Mouse (Mus musculus): Measurements from ENCODE around the gene Aoc3. TPM values are rescaled to one million over a fixed set of nuclear protein-coding genes. Genes with fewer than 3 reads are reported as not detected.
"Not testable (repeated sequence)": the region's sequence is repeated elsewhere in the genome, so short reads cannot be mapped to it uniquely, and the experiment has no call there.

Gene Aoc3
- total RNA-seq, 2 experiments from 2014 or later, result 4.0 to 6.6 TPM

- no peak for ATAC-seq (replicated peaks; ENCODE audit: low FRiP score, poor library complexity, severe bottlenecking)
Observed at GRCm38 (mm10) chr11:101359776-101360175, 29.4 kb downstream of the Aoc3 start.

- ATAC-seq (replicated peaks; ENCODE audit: low FRiP score, poor library complexity, severe bottlenecking), result no peak
Observed at GRCm38 (mm10) chr11:101360651-101361113, 30.3 kb downstream of the Aoc3 start.

GRCm38 (mm10) chr11:101364531-101364931, 34.1 kb downstream of the Aoc3 start:
- ATAC-seq (replicated peaks; ENCODE audit: low FRiP score, poor library complexity, severe bottlenecking), result no peak

- ATAC-seq (replicated peaks; ENCODE audit: low FRiP score, poor library complexity, severe bottlenecking), result no peak
Observed at GRCm38 (mm10) chr11:101367326-101367935, 37.0 kb downstream of the Aoc3 start, which contains the start of gene G6pc. TSS of gene G6pc (plus strand) at chr11:101367561.

- ATAC-seq (replicated peaks; ENCODE audit: low FRiP score, poor library complexity, severe bottlenecking), result no peak
Observed at GRCm38 (mm10) chr11:101370141-101370540, 39.7 kb downstream of the Aoc3 start.

- no peak for ATAC-seq (replicated peaks; ENCODE audit: low FRiP score, poor library complexity, severe bottlenecking)
Observed at GRCm38 (mm10) chr11:101374421-101374938, 44.1 kb downstream of the Aoc3 start.

GRCm38 (mm10) chr11:101378196-101378595, 47.8 kb downstream of the Aoc3 start:
- not testable (repeated sequence) for ATAC-seq (replicated peaks; ENCODE audit: low FRiP score, poor library complexity, severe bottlenecking)

GRCm38 (mm10) chr11:101378926-101379325, 48.5 kb downstream of the Aoc3 start:
- ATAC-seq (replicated peaks; ENCODE audit: low FRiP score, poor library complexity, severe bottlenecking), result no peak

GRCm38 (mm10) chr11:101381817-101382216, 51.4 kb downstream of the Aoc3 start:
- peak; percentile 46; the same call in 1 of the 2 replicates for ATAC-seq (replicated peaks; ENCODE audit: low FRiP score, poor library complexity, severe bottlenecking)

Other genes with a start within 250 kb of the Aoc3 start
- gene Coasy, start 248.0 kb upstream of the Aoc3 start, total RNA-seq (2015; ENCODE audit: low replicate concordance), result 6.7 and 7.5 TPM in 2 replicates
- gene Coasy, start 248.0 kb upstream of the Aoc3 start, total RNA-seq (2017; ENCODE audit: low replicate concordance), result 3.8 and 9.6 TPM in 2 replicates
- gene Mlx, start 243.3 kb upstream of the Aoc3 start, total RNA-seq (2015; ENCODE audit: low replicate concordance), result 20.5 and 26.9 TPM in 2 replicates
- gene Mlx, start 243.3 kb upstream of the Aoc3 start, total RNA-seq (2017; ENCODE audit: low replicate concordance), result 18.4 and 23.7 TPM in 2 replicates
- gene Psmc3ip, start 235.2 kb upstream of the Aoc3 start, total RNA-seq (2015; ENCODE audit: low replicate concordance), result 2.7 and 4.4 TPM in 2 replicates
- gene Psmc3ip, start 235.2 kb upstream of the Aoc3 start, total RNA-seq (2017; ENCODE audit: low replicate concordance), result 4.1 and 13.7 TPM in 2 replicates
- 35.7 and 40.3 TPM in 2 replicates for gene Retreg3, start 210.7 kb upstream of the Aoc3 start, total RNA-seq (2015; ENCODE audit: low replicate concordance)
- 88.4 and 93.1 TPM in 2 replicates for gene Retreg3, start 210.7 kb upstream of the Aoc3 start, total RNA-seq (2017; ENCODE audit: low replicate concordance)
- 5.6 and 12.5 TPM in 2 replicates for gene Tubg1, start 210.7 kb upstream of the Aoc3 start, total RNA-seq (2015; ENCODE audit: low replicate concordance)
- gene Tubg1, start 210.7 kb upstream of the Aoc3 start, total RNA-seq (2017; ENCODE audit: low replicate concordance), result 8.2 and 10.5 TPM in 2 replicates
- not detected in 2 replicates for gene Tubg2, start 174.7 kb upstream of the Aoc3 start, total RNA-seq (2015; ENCODE audit: low replicate concordance)
- gene Tubg2, start 174.7 kb upstream of the Aoc3 start, total RNA-seq (2017; ENCODE audit: low replicate concordance), result not detected in 2 replicates
- 0.58 and 0.63 TPM in 2 replicates for gene Cntnap1, start 160.1 kb upstream of the Aoc3 start, total RNA-seq (2015; ENCODE audit: low replicate concordance)
- gene Cntnap1, start 160.1 kb upstream of the Aoc3 start, total RNA-seq (2017; ENCODE audit: low replicate concordance), result 0.17 TPM in 1 of 2 replicates, not detected in the other
- not detected in 2 replicates for gene Plekhh3, start 159.3 kb upstream of the Aoc3 start, total RNA-seq (2015; ENCODE audit: low replicate concordance)
- 1.1 TPM in 1 of 2 replicates, not detected in the other for gene Plekhh3, start 159.3 kb upstream of the Aoc3 start, total RNA-seq (2017; ENCODE audit: low replicate concordance)
- 0.63 TPM in 1 of 2 replicates, not detected in the other for gene Ccr10, start 155.2 kb upstream of the Aoc3 start, total RNA-seq (2015; ENCODE audit: low replicate concordance)
- gene Ccr10, start 155.2 kb upstream of the Aoc3 start, total RNA-seq (2017; ENCODE audit: low replicate concordance), result not detected in 2 replicates
- gene Ezh1, start 104.1 kb upstream of the Aoc3 start, total RNA-seq (2015; ENCODE audit: low replicate concordance), result 161 and 177 TPM in 2 replicates
- gene Ezh1, start 104.1 kb upstream of the Aoc3 start, total RNA-seq (2017; ENCODE audit: low replicate concordance), result 208 and 251 TPM in 2 replicates
- 2.7 TPM in 1 of 2 replicates, not detected in the other for gene Ramp2, start 84.6 kb upstream of the Aoc3 start, total RNA-seq (2015; ENCODE audit: low replicate concordance)
- not detected in 2 replicates for gene Ramp2, start 84.6 kb upstream of the Aoc3 start, total RNA-seq (2017; ENCODE audit: low replicate concordance)
- gene Vps25, start 76.9 kb upstream of the Aoc3 start, total RNA-seq (2015; ENCODE audit: low replicate concordance), result 83.8 and 91.5 TPM in 2 replicates
- 25.0 and 31.3 TPM in 2 replicates for gene Vps25, start 76.9 kb upstream of the Aoc3 start, total RNA-seq (2017; ENCODE audit: low replicate concordance)
- 2.3 and 17.7 TPM in 2 replicates for gene Wnk4, start 70.0 kb upstream of the Aoc3 start, total RNA-seq (2015; ENCODE audit: low replicate concordance)
- gene Wnk4, start 70.0 kb upstream of the Aoc3 start, total RNA-seq (2017; ENCODE audit: low replicate concordance), result 1.5 and 6.0 TPM in 2 replicates
- 0.96 TPM in 1 of 2 replicates, not detected in the other for gene Cntd1, start 51.6 kb upstream of the Aoc3 start, total RNA-seq (2015; ENCODE audit: low replicate concordance)
- 2.2 and 5.4 TPM in 2 replicates for gene Cntd1, start 51.6 kb upstream of the Aoc3 start, total RNA-seq (2017; ENCODE audit: low replicate concordance)
- gene Coa3, start 51.5 kb upstream of the Aoc3 start, total RNA-seq (2015; ENCODE audit: low replicate concordance), result 12.3 and 29.8 TPM in 2 replicates
- gene Coa3, start 51.5 kb upstream of the Aoc3 start, total RNA-seq (2017; ENCODE audit: low replicate concordance), result 5.3 and 10.6 TPM in 2 replicates
- gene Becn1, start 28.3 kb upstream of the Aoc3 start, total RNA-seq (2015; ENCODE audit: low replicate concordance), result 98.0 and 105 TPM in 2 replicates
- gene Becn1, start 28.3 kb upstream of the Aoc3 start, total RNA-seq (2017; ENCODE audit: low replicate concordance), result 362 and 618 TPM in 2 replicates
- 797 and 835 TPM in 2 replicates for gene Psme3, start 14.4 kb upstream of the Aoc3 start, total RNA-seq (2015; ENCODE audit: low replicate concordance)
- gene Psme3, start 14.4 kb upstream of the Aoc3 start, total RNA-seq (2017; ENCODE audit: low replicate concordance), result 707 and 918 TPM in 2 replicates
- 47.1 and 65.0 TPM in 2 replicates for gene Aoc2, start 5.5 kb upstream of the Aoc3 start, total RNA-seq (2015; ENCODE audit: low replicate concordance)
- gene Aoc2, start 5.5 kb upstream of the Aoc3 start, total RNA-seq (2017; ENCODE audit: low replicate concordance), result 44.1 and 45.0 TPM in 2 replicates
- not detected in 2 replicates for gene G6pc, start 37.0 kb downstream of the Aoc3 start, total RNA-seq (2015; ENCODE audit: low replicate concordance)
- 0.70 TPM in 1 of 2 replicates, not detected in the other for gene G6pc, start 37.0 kb downstream of the Aoc3 start, total RNA-seq (2017; ENCODE audit: low replicate concordance)
- 2.9 and 5.2 TPM in 2 replicates for gene Aarsd1, start 87.0 kb downstream of the Aoc3 start, total RNA-seq (2015; ENCODE audit: low replicate concordance)
- gene Aarsd1, start 87.0 kb downstream of the Aoc3 start, total RNA-seq (2017; ENCODE audit: low replicate concordance), result 4.6 and 17.4 TPM in 2 replicates
- not detected in 2 replicates for gene Gm27029, start 94.2 kb downstream of the Aoc3 start, total RNA-seq (2015; ENCODE audit: low replicate concordance)
- not detected in 2 replicates for gene Gm27029, start 94.2 kb downstream of the Aoc3 start, total RNA-seq (2017; ENCODE audit: low replicate concordance)
- gene Rundc1, start 94.5 kb downstream of the Aoc3 start, total RNA-seq (2015; ENCODE audit: low replicate concordance), result 2.1 and 3.3 TPM in 2 replicates
- gene Rundc1, start 94.5 kb downstream of the Aoc3 start, total RNA-seq (2017; ENCODE audit: low replicate concordance), result 0.56 and 2.7 TPM in 2 replicates
- gene Ptges3l, start 94.7 kb downstream of the Aoc3 start, total RNA-seq (2015; ENCODE audit: low replicate concordance), result 2.9 TPM in 1 of 2 replicates, not detected in the other
- gene Ptges3l, start 94.7 kb downstream of the Aoc3 start, total RNA-seq (2017; ENCODE audit: low replicate concordance), result not detected in 2 replicates
- 108 and 182 TPM in 2 replicates for gene Rpl27, start 111.7 kb downstream of the Aoc3 start, total RNA-seq (2015; ENCODE audit: low replicate concordance)
- 176 and 239 TPM in 2 replicates for gene Rpl27, start 111.7 kb downstream of the Aoc3 start, total RNA-seq (2017; ENCODE audit: low replicate concordance)
- gene Ifi35, start 117.8 kb downstream of the Aoc3 start, total RNA-seq (2015; ENCODE audit: low replicate concordance), result 71.9 and 78.0 TPM in 2 replicates
- gene Ifi35, start 117.8 kb downstream of the Aoc3 start, total RNA-seq (2017; ENCODE audit: low replicate concordance), result 62.4 and 81.0 TPM in 2 replicates
- not detected in 2 replicates for gene Rnd2, start 134.4 kb downstream of the Aoc3 start, total RNA-seq (2015; ENCODE audit: low replicate concordance)
- 1.4 TPM in 1 of 2 replicates, not detected in the other for gene Rnd2, start 134.4 kb downstream of the Aoc3 start, total RNA-seq (2017; ENCODE audit: low replicate concordance)
- gene Vat1, start 135.6 kb downstream of the Aoc3 start, total RNA-seq (2015; ENCODE audit: low replicate concordance), result 12.3 and 16.1 TPM in 2 replicates
- gene Vat1, start 135.6 kb downstream of the Aoc3 start, total RNA-seq (2017; ENCODE audit: low replicate concordance), result 6.7 and 8.1 TPM in 2 replicates
- gene Brca1, start 221.3 kb downstream of the Aoc3 start, total RNA-seq (2015; ENCODE audit: low replicate concordance), result 20.7 and 26.3 TPM in 2 replicates
- gene Brca1, start 221.3 kb downstream of the Aoc3 start, total RNA-seq (2017; ENCODE audit: low replicate concordance), result 48.9 and 52.9 TPM in 2 replicates
- 128 and 158 TPM in 2 replicates for gene Nbr1, start 221.5 kb downstream of the Aoc3 start, total RNA-seq (2015; ENCODE audit: low replicate concordance)
- gene Nbr1, start 221.5 kb downstream of the Aoc3 start, total RNA-seq (2017; ENCODE audit: low replicate concordance), result 218 and 300 TPM in 2 replicates

All from erythroblast, adult 5-6 weeks (primary cell).